ENCODE assay signal across 8 mouse cellular contexts in the genomic region with DNA sequence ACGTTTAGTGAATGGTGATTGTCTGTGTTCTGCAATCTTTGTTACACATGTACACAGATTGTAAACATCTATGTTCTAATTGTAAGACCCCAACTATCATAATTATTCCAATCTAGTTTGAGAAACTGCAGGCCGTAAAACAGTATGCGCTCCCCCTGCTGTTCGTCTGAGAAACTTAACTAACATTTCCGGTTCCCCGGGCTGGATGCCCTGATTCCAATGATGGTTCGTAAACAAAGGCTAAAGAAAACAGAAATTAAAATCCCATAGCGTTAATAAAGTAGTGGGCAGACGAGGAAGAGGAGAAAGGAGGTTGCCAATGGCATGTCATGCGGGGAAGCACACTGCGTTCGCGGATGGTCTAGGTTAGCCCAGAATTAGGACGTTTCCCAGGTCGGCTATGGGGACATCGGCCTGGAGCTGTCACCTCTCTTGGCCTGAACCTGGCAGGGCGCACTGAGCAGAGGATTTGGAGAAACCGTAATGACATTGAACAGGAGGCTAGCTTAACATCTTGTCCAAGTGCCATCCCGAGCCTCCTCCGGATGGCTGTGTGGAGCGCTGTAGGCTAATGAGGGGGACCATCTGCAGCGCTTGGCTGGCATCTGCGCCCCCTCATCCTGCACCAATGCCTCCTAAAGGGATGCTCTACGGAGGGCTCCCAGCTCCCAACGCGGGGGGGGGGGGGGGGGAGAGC. TPM values are rescaled to one million over a fixed set of nuclear protein-coding genes. Genes with fewer than 3 reads are reported as not detected.
DNase-seq lines count a peak whose midpoint lies in the region; ATAC-seq and TF ChIP-seq lines count a peak whose summit lies in the region.

No protein-coding gene starts in this region.

- H3K4me2 ChIP-seq in forebrain, embryonic 11.5 days (ENCODE audit: low read depth, low read length, severe bottlenecking): peak overlapping the region; percentile 59
- peak overlapping the region; percentile 63 for H3K4me2 ChIP-seq in limb, embryonic 13.5 days (replicated peaks)
- H3K4me2 ChIP-seq in midbrain, embryonic 13.5 days (replicated peaks): peak overlapping the region; percentile 64

- 21% methylated on average over 26 of the region's 26 CpGs for whole genome bisulfite sequencing in bone marrow, adult 2 months
- WGBS in forebrain, embryonic 11.5 days: 11% methylated on average over 24 of the region's 26 CpGs
- WGBS in limb, embryonic 13.5 days: 11% methylated on average over 26 of the region's 26 CpGs
- 9% methylated on average over 25 of the region's 26 CpGs for WGBS in midbrain, embryonic 13.5 days
- 28% methylated on average over 26 of the region's 26 CpGs for WGBS in thymus, adult 2 months

- peak; percentile 45 for DNase-seq in gastrocnemius, adult 18-20 months (ENCODE audit: low spot score)
- DNase-seq in gastrocnemius, adult 8-10 months (ENCODE audit: low spot score in 2 of 2): no peak
- DNase-seq in forebrain, embryonic 11.5 days (ENCODE audit: low spot score): peak; percentile 64
- DNase-seq in induced T-regulatory cell, adult 2 months (ENCODE audit: low read depth): peak; percentile 73
- DNase-seq in thymus, adult 2 months: peak; percentile 67

- H3K27me3 ChIP-seq in forebrain, embryonic 11.5 days (ENCODE audit: control insufficient read depth, insufficient read depth, low read length): 0 out of 2 replicates have a peak, but pooled peaks cover under 1% of the 10 kb centered on the region
- H3K27me3 ChIP-seq in limb, embryonic 13.5 days: peaks cover 33% of the 10 kb centered on the region
- H3K27me3 ChIP-seq in midbrain, embryonic 13.5 days: peaks cover 12% of the 10 kb centered on the region
- no peaks in the 10 kb centered on the region for H3K27me3 ChIP-seq in thymus, adult 2 months (ENCODE audit: control insufficient read depth, insufficient read depth, low read length)

- no peak overlapping the region for H3K27ac ChIP-seq in bone marrow, adult 2 months (ENCODE audit: control insufficient read depth, insufficient read depth, low read depth, low read length, poor library complexity)
- H3K27ac ChIP-seq in forebrain, embryonic 11.5 days (ENCODE audit: low read depth, low read length): no peak overlapping the region
- no peak overlapping the region for H3K27ac ChIP-seq in limb, embryonic 13.5 days
- H3K27ac ChIP-seq in midbrain, embryonic 13.5 days: no peak overlapping the region
- peak overlapping the region; percentile 9; the same call in 1 of the 2 replicates for H3K27ac ChIP-seq in thymus, adult 2 months (ENCODE audit: control insufficient read depth, insufficient read depth, low read length)

- TF ChIP-seq POLR2A in bone marrow, adult 2 months (IDR thresholded peaks at IDR 0.05; ENCODE audit: borderline replicate concordance, control insufficient read depth, low read depth, low read length): no peak
- TF ChIP-seq POLR2A in thymus, adult 2 months (IDR thresholded peaks at IDR 0.05; ENCODE audit: control insufficient read depth, extremely low read depth, insufficient read depth, low read length, poor library complexity): no peak

- no peak for TF ChIP-seq CTCF in bone marrow, adult 2 months (IDR thresholded peaks at IDR 0.05; ENCODE audit: control insufficient read depth, insufficient read depth, low read length)
- TF ChIP-seq CTCF in thymus, adult 2 months (IDR thresholded peaks at IDR 0.05; ENCODE audit: borderline replicate concordance, control insufficient read depth, extremely low read depth, insufficient read depth, low read length, poor library complexity): no peak

- H3K36me3 ChIP-seq in forebrain, embryonic 11.5 days (ENCODE audit: control insufficient read depth, insufficient read depth, low read length): no peaks in the 10 kb centered on the region
- no peaks in the 10 kb centered on the region for H3K36me3 ChIP-seq in limb, embryonic 13.5 days
- H3K36me3 ChIP-seq in midbrain, embryonic 13.5 days: no peaks in the 10 kb centered on the region
- no peaks in the 10 kb centered on the region for H3K36me3 ChIP-seq in thymus, adult 2 months (ENCODE audit: control insufficient read depth, insufficient read depth, low read length)

- peak overlapping the region; percentile 44 for H3K9ac ChIP-seq in forebrain, embryonic 11.5 days (ENCODE audit: low read length)
- H3K9ac ChIP-seq in limb, embryonic 13.5 days: peak overlapping the region; percentile 55; the same call in 1 of the 2 replicates
- H3K9ac ChIP-seq in midbrain, embryonic 13.5 days (replicated peaks): peak overlapping the region; percentile 63

- ATAC-seq in forebrain, embryonic 11.5 days (replicated peaks; ENCODE audit: low FRiP score): peak; percentile 42; the same call in 1 of the 2 replicates
- ATAC-seq in limb, embryonic 13.5 days (ENCODE audit: low FRiP score, low read depth): no peak
- ATAC-seq in midbrain, embryonic 13.5 days: peak; percentile 92

- H3K4me3 ChIP-seq in bone marrow, adult 2 months (replicated peaks; ENCODE audit: control insufficient read depth, low read depth, low read length): peak overlapping the region; percentile 41
- peak overlapping the region; percentile 31 for H3K4me3 ChIP-seq in forebrain, embryonic 11.5 days (ENCODE audit: low read depth, low read length)
- peak overlapping the region; percentile 37 for H3K4me3 ChIP-seq in limb, embryonic 13.5 days
- peak overlapping the region; percentile 38 for H3K4me3 ChIP-seq in midbrain, embryonic 13.5 days (replicated peaks)
- peak overlapping the region; percentile 30 for H3K4me3 ChIP-seq in thymus, adult 2 months (ENCODE audit: control insufficient read depth, insufficient read depth, low read length)

- no peaks in the 10 kb centered on the region for H3K9me3 ChIP-seq in forebrain, embryonic 11.5 days (ENCODE audit: control insufficient read depth, low read length)
- no peaks in the 10 kb centered on the region for H3K9me3 ChIP-seq in limb, embryonic 13.5 days
- no peaks in the 10 kb centered on the region for H3K9me3 ChIP-seq in midbrain, embryonic 13.5 days

- H3K4me1 ChIP-seq in bone marrow, adult 2 months (ENCODE audit: control insufficient read depth, insufficient read depth, low read length): peaks cover 1% of the 10 kb centered on the region
- peaks cover 3% of the 10 kb centered on the region; the same call in 1 of the 2 replicates for H3K4me1 ChIP-seq in forebrain, embryonic 11.5 days (replicated peaks; ENCODE audit: control insufficient read depth, insufficient read depth, low read length)
- H3K4me1 ChIP-seq in limb, embryonic 13.5 days: peaks cover 35% of the 10 kb centered on the region
- H3K4me1 ChIP-seq in midbrain, embryonic 13.5 days (replicated peaks): peaks cover 6% of the 10 kb centered on the region
- peaks cover 30% of the 10 kb centered on the region for H3K4me1 ChIP-seq in thymus, adult 2 months (replicated peaks; ENCODE audit: control insufficient read depth, insufficient read depth, low read length)

RNA-seq across cellular contexts. Expression of a gene that starts 55.7 kb away (rescaled TPM):
- 100 to 1,000 TPM; 112 to 143 TPM for total RNA-seq in gastrocnemius, adult 18-20 months (2021)
- 100 to 1,000 TPM in 2 of 4 experiments, 10 to 100 TPM in 2; 89.8 to 139 (median 106) TPM for total RNA-seq in gastrocnemius, adult 8-10 months (2022)
- polyA plus RNA-seq in bone marrow, adult 2 months (2011; ENCODE audit: insufficient read depth, insufficient read length, low replicate concordance, missing spikeins): 389 and 408 TPM in 2 replicates
- 318 and 325 TPM in 2 replicates for polyA plus RNA-seq in forebrain, embryonic 11.5 days (2014; fragmentation: Nextera tagmentation; extraction: Ambion mirVana)
- polyA plus RNA-seq in limb, embryonic 13.5 days (2015; fragmentation: Nextera tagmentation; extraction: Ambion mirVana): 344 and 364 TPM in 2 replicates
- polyA plus RNA-seq in midbrain, embryonic 13.5 days (2015; fragmentation: Nextera tagmentation; extraction: Ambion mirVana): 279 and 291 TPM in 2 replicates
- 45.4 and 47.2 TPM in 2 replicates for polyA plus RNA-seq in thymus, adult 2 months (2012; rRNA removed)

Comparison
In these comparisons a context has a peak if more than half of its experiments do, and no peak if none do; other contexts are left out.
1. DNase-seq: peak in gastrocnemius, adult 18-20 months (single experiment), forebrain, embryonic 11.5 days (single experiment), induced T-regulatory cell, adult 2 months (single experiment) and thymus, adult 2 months (single experiment); none in gastrocnemius, adult 8-10 months (0 of 2).
2. Peak in every context shown above with its lines, with median percentiles within 50 percentile points of each other: H3K4me3 ChIP-seq, H3K4me2 ChIP-seq and H3K9ac ChIP-seq.